Mouse (Mus musculus): ENCODE data around the gene Cep135. TPM values are rescaled to one million over a fixed set of nuclear protein-coding genes. Genes with fewer than 3 reads are reported as not detected.
A peak's percentile ranks its signal among the peaks of the same experiment; 100 is the strongest.

Gene Cep135
- 6.7 and 7.0 TPM in 2 replicates for polyA plus RNA-seq (2016; fragmentation: Nextera tagmentation; extraction: Ambion mirVana)

DNA sequence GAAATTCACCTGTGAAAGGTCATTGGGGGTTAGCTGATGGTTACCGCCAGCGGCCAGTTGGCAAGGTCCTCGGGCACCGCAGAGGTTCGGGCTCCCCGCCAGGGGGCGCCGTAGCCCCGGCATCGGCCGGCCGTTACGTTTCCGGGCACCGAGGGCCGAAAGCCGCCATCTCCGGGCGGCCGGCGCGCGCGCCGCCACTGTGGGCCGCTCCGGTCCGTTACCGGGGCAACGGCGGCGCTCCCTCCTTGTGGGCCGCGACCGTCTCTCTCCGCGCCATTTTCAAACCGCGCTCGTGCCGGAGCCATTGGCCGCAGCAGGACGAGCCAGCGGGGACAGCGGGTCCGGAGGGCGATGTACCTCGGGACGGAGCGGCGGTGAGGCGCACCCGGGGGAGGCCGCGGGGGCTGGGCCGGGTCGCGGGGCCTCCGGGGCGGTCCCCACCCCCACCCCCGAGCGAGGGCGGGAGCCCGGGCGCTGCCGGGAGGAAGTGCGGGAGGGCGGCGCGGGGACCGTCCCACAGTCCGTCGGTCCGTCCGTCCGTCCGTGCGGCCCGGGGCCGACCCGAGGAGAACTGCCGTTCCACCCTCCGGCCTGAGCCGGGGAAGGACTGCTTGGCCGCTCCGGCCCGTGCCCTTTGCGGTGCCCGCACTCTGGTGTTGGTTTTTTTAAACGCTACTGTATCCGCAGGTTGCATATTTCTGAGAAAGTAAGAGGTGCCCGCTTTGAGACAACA is at the start of gene Cep135:
Gene Cep135, plus strand, starts transcription at position 148 of the 733 bp plus-strand sequence.
- Histone ChIP-seq H3K27ac (0 out of 2 replicates have a peak within 1 kb of the TSS, but pooled peaks have one; percentile 10), H3K9me3 (no peaks in the 10 kb centered on the region), H3K27me3 (replicated peaks) (no peaks in the 10 kb centered on the region), H3K4me1 (peaks cover 3% of the 10 kb centered on the region; the same call in 1 of the 2 replicates), H3K4me3 (peak within 1 kb of the TSS; percentile 85), H3K4me2 (replicated peaks) (peak within 1 kb of the TSS; percentile 82), H3K9ac (peak within 1 kb of the TSS; percentile 81), H3K36me3 (peaks cover 12% of the 10 kb centered on the region)
- under 1% methylated on average over 88 of the region's 92 CpGs for WGBS
- ATAC-seq (ENCODE audit: low FRiP score, low read depth), result peak; percentile 95

DNA sequence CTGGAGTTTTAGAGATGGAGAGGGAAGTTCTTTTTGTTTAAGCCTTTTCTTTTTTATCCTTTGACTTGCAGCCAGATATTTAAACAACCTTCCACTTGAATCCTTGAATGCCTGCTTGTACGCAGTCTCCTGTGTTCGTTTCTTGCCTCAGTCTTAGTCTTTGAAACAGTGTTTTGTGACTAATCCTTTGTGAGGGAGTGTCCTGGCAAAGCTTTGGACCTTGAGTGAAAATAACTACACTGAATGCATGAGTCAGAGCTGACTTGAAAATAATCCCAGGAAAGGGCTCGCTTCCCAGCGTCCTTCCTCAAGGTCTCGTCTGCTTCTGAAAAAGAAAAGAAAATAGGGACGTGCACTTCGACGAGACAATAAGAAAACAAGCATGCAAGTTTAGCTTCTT is 48.3 kb upstream of the Cep135 start:
- no peak for ATAC-seq (ENCODE audit: low FRiP score, low read depth)
- Histone ChIP-seq H3K4me3 (no peak overlapping the region), H3K4me2 (replicated peaks) (no peak overlapping the region), H3K27me3 (replicated peaks) (no peaks in the 10 kb centered on the region), H3K36me3 (peaks cover 66% of the 10 kb centered on the region), H3K27ac (no peak overlapping the region), H3K9ac (no peak overlapping the region), H3K4me1 (no peaks in the 10 kb centered on the region), H3K9me3 (no peaks in the 10 kb centered on the region)
- 86% methylated on average over 8 of the region's 8 CpGs for WGBS

DNA sequence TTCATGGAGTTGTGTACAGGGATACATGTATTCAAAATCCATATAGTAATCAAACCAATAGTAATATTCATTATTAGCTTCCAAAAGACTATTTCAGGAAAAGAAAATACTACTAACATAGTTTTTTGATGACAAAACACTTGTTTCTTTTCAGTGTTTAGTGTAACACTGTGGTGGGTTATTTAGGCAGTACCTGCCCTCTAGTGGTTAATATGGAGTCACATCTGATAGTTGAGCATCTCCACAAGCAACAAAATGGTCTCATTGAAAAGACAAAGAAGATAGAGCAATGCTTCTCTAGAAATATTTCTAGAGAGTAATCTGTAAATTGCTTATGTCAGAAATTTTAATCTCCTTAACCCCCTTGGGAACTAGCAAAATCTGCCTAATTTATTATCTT is 47.7 kb upstream of the Cep135 start:
- H3K36me3 ChIP-seq, result peaks cover 64% of the 10 kb centered on the region
- H3K4me1 ChIP-seq, result no peaks in the 10 kb centered on the region
- no peaks in the 10 kb centered on the region for H3K27me3 ChIP-seq (replicated peaks)
- no peak overlapping the region for H3K27ac ChIP-seq
- ATAC-seq (ENCODE audit: low FRiP score, low read depth), result no peak
- no peak overlapping the region for H3K4me2 ChIP-seq (replicated peaks)
- H3K4me3 ChIP-seq, result no peak overlapping the region
- H3K9me3 ChIP-seq, result no peaks in the 10 kb centered on the region
- no peak overlapping the region for H3K9ac ChIP-seq

DNA sequence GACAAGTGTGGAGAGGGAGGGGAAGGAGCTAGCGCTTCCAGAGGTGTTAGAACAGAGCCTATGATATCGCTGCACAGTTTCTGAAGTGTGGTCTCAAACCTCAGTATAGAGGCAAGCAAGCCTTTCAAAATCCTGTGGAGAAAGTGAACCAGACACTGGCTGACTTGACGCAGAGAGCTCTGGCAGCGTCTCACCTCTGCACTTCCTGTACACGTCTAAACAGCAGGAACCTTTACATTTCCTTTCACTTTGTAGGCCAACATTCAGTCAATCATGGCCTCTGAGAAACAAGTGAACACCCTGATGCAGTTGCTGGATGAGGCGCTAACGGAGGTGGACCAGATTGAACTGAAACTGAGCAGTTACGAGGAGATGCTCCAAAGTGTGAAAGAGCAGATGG is 45.3 kb upstream of the Cep135 start:
- Histone ChIP-seq H3K27me3 (replicated peaks) (no peaks in the 10 kb centered on the region), H3K27ac (no peak overlapping the region), H3K9me3 (no peaks in the 10 kb centered on the region), H3K4me3 (no peak overlapping the region), H3K4me1 (no peaks in the 10 kb centered on the region), H3K4me2 (replicated peaks) (no peak overlapping the region), H3K9ac (no peak overlapping the region), H3K36me3 (peaks cover 54% of the 10 kb centered on the region)
- ATAC-seq (ENCODE audit: low FRiP score, low read depth), result no peak
- 94% methylated on average over 8 of the region's 8 CpGs for WGBS

- no peaks in the 10 kb centered on the region for H3K9me3 ChIP-seq
- H3K27me3 ChIP-seq (replicated peaks), result no peaks in the 10 kb centered on the region
- H3K36me3 ChIP-seq, result peaks cover 34% of the 10 kb centered on the region
- no peaks in the 10 kb centered on the region for H3K4me1 ChIP-seq
- no peak overlapping the region for H3K27ac ChIP-seq
- no peak overlapping the region for H3K4me3 ChIP-seq
- H3K9ac ChIP-seq, result no peak overlapping the region
- 89% methylated on average over 8 of the region's 8 CpGs for WGBS
- no peak overlapping the region for H3K4me2 ChIP-seq (replicated peaks)
- ATAC-seq (ENCODE audit: low FRiP score, low read depth), result no peak
Measured at GRCm38 (mm10) chr5:76550426-76550825, 38.1 kb upstream of the Cep135 start.

DNA sequence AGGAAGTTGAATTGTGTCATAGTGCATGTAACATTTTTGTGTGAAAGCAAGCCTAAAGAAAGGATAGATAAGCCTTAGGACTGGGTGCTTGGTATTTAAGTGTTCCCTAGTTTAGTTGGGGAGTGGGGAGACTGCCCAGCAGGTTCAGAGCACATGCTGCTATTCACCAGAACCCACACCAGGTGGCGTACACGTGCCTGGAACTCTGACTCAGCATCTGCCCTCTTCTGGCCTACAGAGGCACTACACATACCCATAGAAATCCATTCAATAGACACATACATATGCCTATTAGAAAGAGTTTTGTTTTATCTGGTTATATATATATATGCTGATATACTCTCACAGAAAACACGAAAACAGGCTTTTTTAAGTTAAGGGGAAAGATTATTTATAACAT is 23.2 kb upstream of the Cep135 start:
- H3K27me3 ChIP-seq (replicated peaks), result no peaks in the 10 kb centered on the region
- H3K4me3 ChIP-seq, result no peak overlapping the region
- 34% methylated on average over 3 of the region's 3 CpGs for WGBS
- H3K4me2 ChIP-seq (replicated peaks), result no peak overlapping the region
- no peak overlapping the region for H3K9ac ChIP-seq
- no peaks in the 10 kb centered on the region for H3K4me1 ChIP-seq
- no peaks in the 10 kb centered on the region for H3K9me3 ChIP-seq
- no peak for ATAC-seq (ENCODE audit: low FRiP score, low read depth)
- no peak overlapping the region for H3K27ac ChIP-seq
- H3K36me3 ChIP-seq, result peaks cover 78% of the 10 kb centered on the region

DNA sequence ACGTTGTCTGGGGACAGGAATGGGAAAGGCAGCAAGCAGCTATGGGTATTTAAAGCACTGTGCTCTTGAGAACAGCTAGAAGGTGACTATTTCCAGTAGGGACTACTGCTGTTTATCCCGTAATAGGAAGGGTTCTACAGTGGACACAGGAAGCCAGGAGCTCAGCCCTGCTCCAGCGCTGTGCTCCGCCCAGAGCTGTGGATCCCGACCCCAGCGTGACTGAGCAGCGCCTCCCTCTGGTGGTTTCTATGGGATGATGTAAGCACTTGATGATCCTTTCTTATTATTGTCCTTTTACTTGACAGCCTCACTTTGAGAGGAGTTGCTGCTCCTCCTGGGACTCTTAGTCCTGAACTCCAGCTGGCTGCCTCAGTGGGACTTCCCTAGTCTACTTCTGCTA is 14.2 kb upstream of the Cep135 start:
- no peak for ATAC-seq (ENCODE audit: low FRiP score, low read depth)
- no peak overlapping the region for H3K27ac ChIP-seq
- H3K4me3 ChIP-seq, result no peak overlapping the region
- peaks cover 4% of the 10 kb centered on the region; the same call in 1 of the 2 replicates for H3K9me3 ChIP-seq
- H3K4me2 ChIP-seq (replicated peaks), result no peak overlapping the region
- WGBS, result 70% methylated on average over 7 of the region's 7 CpGs
- H3K9ac ChIP-seq, result no peak overlapping the region
- H3K27me3 ChIP-seq (replicated peaks), result no peaks in the 10 kb centered on the region
- no peaks in the 10 kb centered on the region for H3K4me1 ChIP-seq
- H3K36me3 ChIP-seq, result peaks cover 23% of the 10 kb centered on the region

DNA sequence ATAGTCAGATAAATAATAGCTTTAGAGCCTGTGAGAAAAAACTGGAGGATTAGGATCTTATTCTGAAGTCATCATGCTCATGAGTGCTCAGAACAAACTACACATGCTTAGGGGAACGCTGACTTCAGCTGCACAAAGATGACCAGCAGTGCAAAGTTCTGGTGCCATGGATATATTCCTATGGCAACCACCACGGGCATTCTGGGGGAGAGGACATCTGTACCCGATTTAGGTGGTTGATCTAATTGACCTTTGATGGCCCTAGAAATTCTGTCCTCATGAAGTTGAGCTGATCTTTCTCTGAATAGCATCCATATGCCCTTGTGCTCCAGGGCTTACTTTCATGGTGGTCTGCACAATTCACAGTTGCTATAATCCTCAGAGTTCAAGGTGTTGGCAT is 11.5 kb upstream of the Cep135 start:
- no peak overlapping the region for H3K4me2 ChIP-seq (replicated peaks)
- H3K4me1 ChIP-seq, result no peaks in the 10 kb centered on the region
- H3K27me3 ChIP-seq (replicated peaks), result no peaks in the 10 kb centered on the region
- H3K9ac ChIP-seq, result no peak overlapping the region
- WGBS, result 83% methylated on average over 3 of the region's 3 CpGs
- ATAC-seq (ENCODE audit: low FRiP score, low read depth), result no peak
- H3K27ac ChIP-seq, result no peak overlapping the region
- no peak overlapping the region for H3K4me3 ChIP-seq
- no peaks in the 10 kb centered on the region for H3K36me3 ChIP-seq
- H3K9me3 ChIP-seq, result peaks cover 4% of the 10 kb centered on the region; the same call in 1 of the 2 replicates

- 83% methylated on average over 2 of the region's 2 CpGs for WGBS
- no peak overlapping the region for H3K4me2 ChIP-seq (replicated peaks)
- H3K4me3 ChIP-seq, result no peak overlapping the region
- ATAC-seq (ENCODE audit: low FRiP score, low read depth), result no peak
- H3K36me3 ChIP-seq, result no peaks in the 10 kb centered on the region
- H3K9ac ChIP-seq, result no peak overlapping the region
- peaks cover 3% of the 10 kb centered on the region; the same call in 1 of the 2 replicates for H3K4me1 ChIP-seq
- no peaks in the 10 kb centered on the region for H3K9me3 ChIP-seq
- no peak overlapping the region for H3K27ac ChIP-seq
- no peaks in the 10 kb centered on the region for H3K27me3 ChIP-seq (replicated peaks)
Measured at GRCm38 (mm10) chr5:76585378-76585777, 3.1 kb upstream of the Cep135 start.

GRCm38 (mm10) chr5:76589311-76589710 is 813 bp downstream of the Cep135 start:
- Histone ChIP-seq H3K4me1 (peaks cover 3% of the 10 kb centered on the region; the same call in 1 of the 2 replicates), H3K4me3 (peak overlapping the region; percentile 85), H3K9ac (peak overlapping the region; percentile 81), H3K36me3 (peaks cover 18% of the 10 kb centered on the region), H3K4me2 (replicated peaks) (peak overlapping the region; percentile 82), H3K27ac (0 out of 2 replicates have a peak overlapping the region, but pooled peaks have one; percentile 10), H3K9me3 (no peaks in the 10 kb centered on the region), H3K27me3 (replicated peaks) (no peaks in the 10 kb centered on the region)
- ATAC-seq (ENCODE audit: low FRiP score, low read depth), result no peak
- WGBS, result 6% methylated on average over 7 of the region's 7 CpGs

DNA sequence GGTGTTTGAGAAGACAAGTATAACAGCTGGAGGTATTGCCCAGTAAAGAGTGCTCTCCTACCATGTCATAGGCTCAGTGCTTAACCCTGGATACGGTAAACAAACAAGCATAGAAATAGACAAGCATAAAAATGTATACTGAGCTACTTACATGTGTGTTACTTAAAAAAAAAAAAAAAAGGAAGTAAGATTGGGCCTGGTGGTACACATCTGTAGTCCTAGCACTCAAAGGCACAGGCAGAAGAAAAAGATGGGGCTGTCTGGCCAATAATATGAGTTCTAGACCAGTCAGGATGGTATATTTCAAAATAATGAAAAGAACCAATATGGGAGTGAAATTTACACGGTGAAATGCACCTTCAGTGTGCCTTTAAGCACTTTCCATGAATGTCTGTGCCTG is 1.5 kb downstream of the Cep135 start:
- Histone ChIP-seq H3K9ac (no peak overlapping the region), H3K4me2 (replicated peaks) (peak overlapping the region; percentile 82), H3K27ac (no peak overlapping the region), H3K27me3 (replicated peaks) (no peaks in the 10 kb centered on the region), H3K36me3 (peaks cover 24% of the 10 kb centered on the region), H3K9me3 (no peaks in the 10 kb centered on the region), H3K4me1 (peaks cover 3% of the 10 kb centered on the region; the same call in 1 of the 2 replicates), H3K4me3 (no peak overlapping the region)
- no peak for ATAC-seq (ENCODE audit: low FRiP score, low read depth)
- 81% methylated on average over 2 of the region's 2 CpGs for WGBS

DNA sequence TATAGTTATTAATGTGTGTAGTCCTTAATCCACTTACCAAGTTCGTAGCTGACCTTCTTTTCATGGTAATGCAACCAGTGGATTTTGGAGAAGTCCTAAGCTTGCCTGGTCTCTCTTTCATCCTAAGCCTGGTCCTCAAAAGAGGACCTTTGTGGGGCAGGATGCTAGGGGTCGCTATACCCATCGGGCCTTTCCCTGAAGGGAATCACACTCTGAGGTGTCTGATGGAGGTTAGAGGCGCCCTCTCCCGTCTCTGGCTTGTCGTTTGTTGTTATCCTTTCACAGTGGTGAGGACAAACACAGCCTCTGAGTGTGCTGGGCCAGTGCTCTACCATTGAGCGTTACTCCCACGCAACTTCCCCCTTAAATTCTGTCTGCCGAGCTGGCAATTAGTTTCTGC is 3.4 kb downstream of the Cep135 start:
- H3K4me3 ChIP-seq, result no peak overlapping the region
- H3K4me1 ChIP-seq, result peaks cover 3% of the 10 kb centered on the region; the same call in 1 of the 2 replicates
- no peaks in the 10 kb centered on the region for H3K9me3 ChIP-seq
- peaks cover 40% of the 10 kb centered on the region for H3K36me3 ChIP-seq
- no peak overlapping the region for H3K27ac ChIP-seq
- no peaks in the 10 kb centered on the region for H3K27me3 ChIP-seq (replicated peaks)
- no peak for ATAC-seq (ENCODE audit: low FRiP score, low read depth)
- no peak overlapping the region for H3K9ac ChIP-seq
- 61% methylated on average over 9 of the region's 9 CpGs for WGBS
- no peak overlapping the region for H3K4me2 ChIP-seq (replicated peaks)

All from neural tube, embryonic 12.5 days (tissue).